Mouse (Mus musculus) megakaryocyte-erythroid progenitor cell, adult 5-6 weeks (primary cell): ENCODE results near the gene Atf5. TPM values are rescaled to one million over a fixed set of nuclear protein-coding genes. Genes with fewer than 3 reads are reported as not detected.

Experiments used
- ATAC-seq: replicated peaks from 2 replicates; pipeline ENCODE4 v1.8.0; 2016; ENCODE audit warnings: mild to moderate bottlenecking, inconsistent platforms; ENCODE audit not compliant: severe bottlenecking, poor library complexity, low FRiP score, low TSS enrichment
- total RNA-seq, 2 experiments: library from RNA; stranded (forward) in 1 of 2; stranded (reverse) in 1 of 2; fragments of 200-1000, 215-1000 nt in 1 of 2; fragments of >200 nt in 1 of 2; fragmentation: Nextera tagmentation in 1 of 2; gene quantifications; 2 replicates each; pipeline ENCODE4 v1.2.3; 2014 to 2017

Atf5 gene
- total RNA-seq, 2 experiments from 2014 or later: 1.3 to 6.8 TPM

GRCm38 (mm10) chr7:44790066-44790465 is 26.4 kb downstream of the Atf5 start:
- no peak for ATAC-seq

GRCm38 (mm10) chr7:44789531-44789930 is 26.9 kb downstream of the Atf5 start:
- no peak for ATAC-seq

- ATAC-seq: no peak
Measured at GRCm38 (mm10) chr7:44780101-44780500, 36.4 kb downstream of the Atf5 start.

GRCm38 (mm10) chr7:44776849-44777498 is 39.5 kb downstream of the Atf5 start:
- no peak for ATAC-seq

- ATAC-seq: peak; percentile 54; the same call in 1 of the 2 replicates
Measured at GRCm38 (mm10) chr7:44772591-44773204, 43.8 kb downstream of the Atf5 start.

GRCm38 (mm10) chr7:44770046-44770578 is 46.3 kb downstream of the Atf5 start:
- peak; percentile 49; the same call in 1 of the 2 replicates for ATAC-seq

GRCm38 (mm10) chr7:44768129-44768528 is 48.3 kb downstream of the Atf5 start:
- ATAC-seq: peak; percentile 42

Other genes starting within 250 kb of the Atf5 start
- 5.3 and 10.3 TPM in 2 replicates for gene Napsa, start 244.3 kb downstream of the Atf5 start, total RNA-seq (2014; fragmentation: Nextera tagmentation)
- 2.0 and 11.0 TPM in 2 replicates for gene Napsa, start 244.3 kb downstream of the Atf5 start, total RNA-seq (2017)
- gene Kcnc3, start 226.0 kb downstream of the Atf5 start, total RNA-seq (2014; fragmentation: Nextera tagmentation): 1.9 and 7.9 TPM in 2 replicates
- gene Kcnc3, start 226.0 kb downstream of the Atf5 start, total RNA-seq (2017): 0.11 TPM in 1 of 2 replicates, not detected in the other
- not detected in 2 replicates for gene Myh14, start 145.8 kb downstream of the Atf5 start, total RNA-seq (2014; fragmentation: Nextera tagmentation)
- gene Myh14, start 145.8 kb downstream of the Atf5 start, total RNA-seq (2017): not detected in 2 replicates
- gene Izumo2, start 107.9 kb downstream of the Atf5 start, total RNA-seq (2014; fragmentation: Nextera tagmentation): not detected in 2 replicates
- gene Izumo2, start 107.9 kb downstream of the Atf5 start, total RNA-seq (2017): not detected in 2 replicates
- 34.2 and 43.8 TPM in 2 replicates for gene Vrk3, start 68.2 kb downstream of the Atf5 start, total RNA-seq (2014; fragmentation: Nextera tagmentation)
- 51.5 and 81.2 TPM in 2 replicates for gene Vrk3, start 68.2 kb downstream of the Atf5 start, total RNA-seq (2017)
- 0.22 and 2.0 TPM in 2 replicates for gene Zfp473, start 65.6 kb downstream of the Atf5 start, total RNA-seq (2014; fragmentation: Nextera tagmentation)
- 6.5 TPM in 1 of 2 replicates, not detected in the other for gene Zfp473, start 65.6 kb downstream of the Atf5 start, total RNA-seq (2017)
- gene Nup62, start 570 bp downstream of the Atf5 start, total RNA-seq (2014; fragmentation: Nextera tagmentation): 103 and 109 TPM in 2 replicates
- gene Nup62, start 570 bp downstream of the Atf5 start, total RNA-seq (2017): 167 and 183 TPM in 2 replicates
- gene Il4i1, start 271 bp downstream of the Atf5 start, total RNA-seq (2014; fragmentation: Nextera tagmentation): 2.5 and 6.5 TPM in 2 replicates
- 0.76 and 1.7 TPM in 2 replicates for gene Il4i1, start 271 bp downstream of the Atf5 start, total RNA-seq (2017)
- 21.1 and 23.7 TPM in 2 replicates for gene Akt1s1, start 32.3 kb upstream of the Atf5 start, total RNA-seq (2014; fragmentation: Nextera tagmentation)
- gene Akt1s1, start 32.3 kb upstream of the Atf5 start, total RNA-seq (2017): 19.2 and 24.5 TPM in 2 replicates
- 26.7 and 61.9 TPM in 2 replicates for gene Tbc1d17, start 32.4 kb upstream of the Atf5 start, total RNA-seq (2014; fragmentation: Nextera tagmentation)
- gene Tbc1d17, start 32.4 kb upstream of the Atf5 start, total RNA-seq (2017): 13.7 and 49.6 TPM in 2 replicates
- gene Pnkp, start 40.5 kb upstream of the Atf5 start, total RNA-seq (2014; fragmentation: Nextera tagmentation): 25.2 and 58.9 TPM in 2 replicates
- gene Pnkp, start 40.5 kb upstream of the Atf5 start, total RNA-seq (2017): 18.4 and 30.5 TPM in 2 replicates
- 79.6 and 88.8 TPM in 2 replicates for gene Ptov1, start 53.1 kb upstream of the Atf5 start, total RNA-seq (2014; fragmentation: Nextera tagmentation)
- 19.6 and 40.9 TPM in 2 replicates for gene Ptov1, start 53.1 kb upstream of the Atf5 start, total RNA-seq (2017)
- 42.0 and 71.7 TPM in 2 replicates for gene Med25, start 76.1 kb upstream of the Atf5 start, total RNA-seq (2014; fragmentation: Nextera tagmentation)
- 12.1 and 18.1 TPM in 2 replicates for gene Med25, start 76.1 kb upstream of the Atf5 start, total RNA-seq (2017)
- 12.0 and 19.8 TPM in 2 replicates for gene Fuz, start 79.4 kb upstream of the Atf5 start, total RNA-seq (2014; fragmentation: Nextera tagmentation)
- 14.2 and 18.3 TPM in 2 replicates for gene Fuz, start 79.4 kb upstream of the Atf5 start, total RNA-seq (2017)
- 95.3 and 104 TPM in 2 replicates for gene Ap2a1, start 112.8 kb upstream of the Atf5 start, total RNA-seq (2014; fragmentation: Nextera tagmentation)
- 23.8 and 37.1 TPM in 2 replicates for gene Ap2a1, start 112.8 kb upstream of the Atf5 start, total RNA-seq (2017)
- gene Tsks, start 126.5 kb upstream of the Atf5 start, total RNA-seq (2014; fragmentation: Nextera tagmentation): not detected in 2 replicates
- gene Tsks, start 126.5 kb upstream of the Atf5 start, total RNA-seq (2017): not detected in 2 replicates
- gene Cpt1c, start 158.2 kb upstream of the Atf5 start, total RNA-seq (2014; fragmentation: Nextera tagmentation): 4.1 and 11.5 TPM in 2 replicates
- gene Cpt1c, start 158.2 kb upstream of the Atf5 start, total RNA-seq (2017): 0.91 and 1.3 TPM in 2 replicates
- gene Prmt1, start 169.9 kb upstream of the Atf5 start, total RNA-seq (2014; fragmentation: Nextera tagmentation): 160 and 230 TPM in 2 replicates
- gene Prmt1, start 169.9 kb upstream of the Atf5 start, total RNA-seq (2017): 132 and 171 TPM in 2 replicates
- 80.4 and 150 TPM in 2 replicates for gene Irf3, start 181.0 kb upstream of the Atf5 start, total RNA-seq (2014; fragmentation: Nextera tagmentation)
- gene Irf3, start 181.0 kb upstream of the Atf5 start, total RNA-seq (2017): 84.3 and 104 TPM in 2 replicates
- gene Bcl2l12, start 182.1 kb upstream of the Atf5 start, total RNA-seq (2014; fragmentation: Nextera tagmentation): 37.2 and 42.7 TPM in 2 replicates
- gene Bcl2l12, start 182.1 kb upstream of the Atf5 start, total RNA-seq (2017): 15.5 and 25.6 TPM in 2 replicates
- 33.0 and 46.3 TPM in 2 replicates for gene Scaf1, start 199.7 kb upstream of the Atf5 start, total RNA-seq (2014; fragmentation: Nextera tagmentation)
- gene Scaf1, start 199.7 kb upstream of the Atf5 start, total RNA-seq (2017): 7.2 and 10.2 TPM in 2 replicates
- 1.4 and 1.7 TPM in 2 replicates for gene Rras, start 201.3 kb upstream of the Atf5 start, total RNA-seq (2014; fragmentation: Nextera tagmentation)
- 1.3 and 1.6 TPM in 2 replicates for gene Rras, start 201.3 kb upstream of the Atf5 start, total RNA-seq (2017)
- 26.6 and 28.7 TPM in 2 replicates for gene Prr12, start 236.2 kb upstream of the Atf5 start, total RNA-seq (2014; fragmentation: Nextera tagmentation)
- 1.9 and 2.1 TPM in 2 replicates for gene Prr12, start 236.2 kb upstream of the Atf5 start, total RNA-seq (2017)
- 27.8 and 55.1 TPM in 2 replicates for gene Nosip, start 245.8 kb upstream of the Atf5 start, total RNA-seq (2014; fragmentation: Nextera tagmentation)
- gene Nosip, start 245.8 kb upstream of the Atf5 start, total RNA-seq (2017): 40.9 and 48.3 TPM in 2 replicates
- 4.3 and 4.7 TPM in 2 replicates for gene Prrg2, start 246.0 kb upstream of the Atf5 start, total RNA-seq (2014; fragmentation: Nextera tagmentation)
- 3.5 and 6.2 TPM in 2 replicates for gene Prrg2, start 246.0 kb upstream of the Atf5 start, total RNA-seq (2017)